Mouse (Mus musculus) heart, postnatal 10 days (tissue): ENCODE results near the gene Ripk3. TPM values are rescaled to one million over a fixed set of nuclear protein-coding genes. Genes with fewer than 3 reads are reported as not detected.

Experiments used
- DNase-seq, 2 experiments: peaks; one replicate each; pipeline ENCODE4 v3.0.0; 2021
- intact Hi-C: fragments of 180-260 bp; cut with DNase I; formaldehyde crosslinking; loops from one replicate; pipeline ENCODE4 v1.15.1; 2025
- total RNA-seq, 2 experiments: library from RNA; stranded (reverse); gene quantifications; 2 replicates each; pipeline ENCODE4 v1.2.3; 2021

The Ripk3 gene
- 1 to 10 TPM; 6.6 to 9.7 TPM for total RNA-seq

GRCm38 (mm10) chr14:55788256-55789050 lies at the start of gene Ripk3:
Gene Ripk3, minus strand, starts transcription at chr14:55788865.
- peak; percentile 49 to 56 for DNase-seq
- intact Hi-C loops: loop anchor here (10.0 kb wide), 1 partner anchor 786 kb away; the partner anchor contains the start of genes Cenpj and Parp4

- intact Hi-C loops: no loop called here
- DNase-seq: no peak
These were observed 49.6 kb upstream of the Ripk3 start for GRCm38 (mm10) chr14:55838312-55838711.

- DNase-seq: no peak
- intact Hi-C loops: no loop called here
These were observed 46.3 kb upstream of the Ripk3 start for GRCm38 (mm10) chr14:55834808-55835533.

- DNase-seq: no peak
- intact Hi-C loops: no loop called here
These were observed 44.5 kb upstream of the Ripk3 start for GRCm38 (mm10) chr14:55833126-55833525.

- DNase-seq: no peak
These were observed 41.7 kb upstream of the Ripk3 start for GRCm38 (mm10) chr14:55830331-55830730.

GRCm38 (mm10) chr14:55829854-55830253 lies 41.2 kb upstream of the Ripk3 start:
- intact Hi-C loops: no loop called here
- no peak for DNase-seq

More at GRCm38 (mm10) chr14:55830331-55830730, 41.7 kb upstream of the Ripk3 start:
- intact Hi-C loops: no loop called here

GRCm38 (mm10) chr14:55828716-55829263 lies 40.1 kb upstream of the Ripk3 start:
- intact Hi-C loops: no loop called here
- peak; percentile 55 to 59 for DNase-seq

GRCm38 (mm10) chr14:55826551-55827340 lies 38.1 kb upstream of the Ripk3 start:
- DNase-seq: peak; percentile 22 to 30
- intact Hi-C loops: no loop called here

GRCm38 (mm10) chr14:55826142-55826541 lies 37.5 kb upstream of the Ripk3 start:
- DNase-seq: no peak
- intact Hi-C loops: no loop called here

GRCm38 (mm10) chr14:55825216-55826051 lies 36.8 kb upstream of the Ripk3 start:
- intact Hi-C loops: loop anchor here (2.0 kb wide), 1 partner anchor 29 kb away; the partner anchor contains the start of gene Nynrin
- peak; percentile 35 to 40 for DNase-seq

GRCm38 (mm10) chr14:55824481-55825215 lies 36.0 kb upstream of the Ripk3 start:
- intact Hi-C loops: loop anchor here (2.0 kb wide), 1 partner anchor 30 kb away; the partner anchor contains the start of gene Nynrin
- peak; percentile 62 to 67 for DNase-seq

GRCm38 (mm10) chr14:55824001-55824480 lies 35.4 kb upstream of the Ripk3 start:
- intact Hi-C loops: loop anchor here (2.0 kb wide), 1 partner anchor 31 kb away; the partner anchor contains the start of gene Nynrin
- peak; percentile 66 to 67 for DNase-seq

- peak; percentile 89 to 91 for DNase-seq
- intact Hi-C loops: loop anchor here (1.0 to 2.0 kb wide), 4 partner anchors 20 to 95 kb away; no protein-coding TSS in a partner anchor
These were observed 34.5 kb upstream of the Ripk3 start, which contains the start of gene Nfatc4 for GRCm38 (mm10) chr14:55822991-55823762. Gene Nfatc4, plus strand, starts transcription at chr14:55823144.

- intact Hi-C loops: loop anchor here (1.0 to 2.0 kb wide), 3 partner anchors 20 to 41 kb away; no protein-coding TSS in a partner anchor
- peak; percentile 91 to 92 for DNase-seq
These were observed 33.8 kb upstream of the Ripk3 start for GRCm38 (mm10) chr14:55822435-55822990.

- peak; percentile 0 for DNase-seq
- intact Hi-C loops: no loop called here
These were observed 31.9 kb upstream of the Ripk3 start for GRCm38 (mm10) chr14:55820576-55820975.

GRCm38 (mm10) chr14:55819845-55820405 lies 31.3 kb upstream of the Ripk3 start:
- intact Hi-C loops: no loop called here
- peak; percentile 2 to 13 for DNase-seq

- peak; percentile 70 to 72 for DNase-seq
- intact Hi-C loops: no loop called here
These were observed 26.7 kb upstream of the Ripk3 start for GRCm38 (mm10) chr14:55815310-55815751.
